Mouse (Mus musculus): ENCODE measurements at regions not wholly inside any gene's neighbourhood (a gene's known extent, or its start where the extent isn't known, plus 50 kb on each side); places are given as distances from the start of the nearest gene placed in this dataset.
"Not testable (repeated sequence)": the region's sequence is repeated elsewhere in the genome, so short reads cannot be mapped to it uniquely, and the experiment has no call there.

DNA sequence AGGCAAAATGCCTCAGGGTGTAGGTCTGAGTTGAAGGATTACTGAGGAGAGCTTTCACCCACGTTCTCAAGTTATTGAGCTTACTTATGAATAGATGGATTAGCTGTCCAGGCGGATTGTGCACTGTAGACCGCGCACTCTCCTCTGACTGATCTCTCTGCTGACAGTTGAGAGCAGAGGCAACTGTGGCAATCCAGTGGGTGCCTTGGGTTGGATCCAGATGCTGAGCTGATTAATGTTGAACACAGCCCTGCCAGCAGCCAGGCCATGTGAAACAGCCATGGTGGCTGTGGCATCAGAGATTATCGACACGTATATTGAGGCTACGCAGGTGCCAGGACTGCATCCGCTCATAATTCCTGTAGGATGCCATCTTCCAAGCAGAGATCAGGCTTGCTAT, 53.6 kb downstream of the Gm10320 start:
- WGBS = 73% methylated on average over 8 of the region's 8 CpGs
- no peaks in the 10 kb centered on the region for H3K9me3 ChIP-seq (ENCODE audit: control insufficient read depth, low read length)
- DNase-seq = no peak

DNA sequence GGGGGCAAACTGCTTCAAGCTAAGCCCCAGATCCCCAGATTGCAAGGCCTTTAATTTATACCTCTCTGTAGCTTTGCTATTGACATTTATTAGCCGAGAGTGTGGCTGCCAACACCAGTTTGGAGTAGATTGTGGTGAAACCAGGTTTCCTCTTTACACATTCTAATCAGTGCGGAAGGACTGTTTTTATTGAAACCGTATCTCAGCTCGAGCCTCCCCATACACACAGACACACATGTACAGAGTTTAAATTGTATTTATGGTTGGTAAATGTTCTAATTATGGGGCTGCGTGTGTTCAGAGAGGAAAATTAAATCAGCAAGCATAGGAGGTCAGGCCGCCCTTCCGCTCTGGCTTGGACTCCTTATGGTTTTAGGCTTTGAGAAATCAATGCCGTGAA, 54.8 kb downstream of the Gm10320 start:
- H3K9me3 ChIP-seq (ENCODE audit: control insufficient read depth, low read length) = no peaks in the 10 kb centered on the region
- no peaks in the 10 kb centered on the region for H3K27me3 ChIP-seq (ENCODE audit: control insufficient read depth, insufficient read depth, low read length)
- no peak overlapping the region for H3K27ac ChIP-seq (replicated peaks; ENCODE audit: low read depth, low read length)
- no peak for ATAC-seq (ENCODE audit: low FRiP score, low TSS enrichment)
- no peak for DNase-seq
- no peaks in the 10 kb centered on the region for H3K4me1 ChIP-seq (ENCODE audit: control insufficient read depth, insufficient read depth, low read length)
- no peak overlapping the region for H3K4me3 ChIP-seq (replicated peaks; ENCODE audit: low read depth, low read length)
- H3K9ac ChIP-seq (replicated peaks; ENCODE audit: low read length) = no peak overlapping the region
- no peak overlapping the region for H3K4me2 ChIP-seq (ENCODE audit: low read length)
- H3K36me3 ChIP-seq (ENCODE audit: control insufficient read depth, insufficient read depth, low read length) = no peaks in the 10 kb centered on the region
- 74% methylated on average over 8 of the region's 8 CpGs for WGBS

More for the DNA sequence above, 53.6 kb downstream of the Gm10320 start:
- no peak for ATAC-seq (ENCODE audit: low FRiP score, low TSS enrichment)
- H3K27me3 ChIP-seq (ENCODE audit: control insufficient read depth, insufficient read depth, low read length) = no peaks in the 10 kb centered on the region
- no peak overlapping the region for H3K4me3 ChIP-seq (replicated peaks; ENCODE audit: low read depth, low read length)
- no peaks in the 10 kb centered on the region for H3K36me3 ChIP-seq (ENCODE audit: control insufficient read depth, insufficient read depth, low read length)
- H3K4me2 ChIP-seq (ENCODE audit: low read length) = no peak overlapping the region
- H3K9ac ChIP-seq (replicated peaks; ENCODE audit: low read length) = no peak overlapping the region
- no peaks in the 10 kb centered on the region for H3K4me1 ChIP-seq (ENCODE audit: control insufficient read depth, insufficient read depth, low read length)
- no peak overlapping the region for H3K27ac ChIP-seq (replicated peaks; ENCODE audit: low read depth, low read length)

DNA sequence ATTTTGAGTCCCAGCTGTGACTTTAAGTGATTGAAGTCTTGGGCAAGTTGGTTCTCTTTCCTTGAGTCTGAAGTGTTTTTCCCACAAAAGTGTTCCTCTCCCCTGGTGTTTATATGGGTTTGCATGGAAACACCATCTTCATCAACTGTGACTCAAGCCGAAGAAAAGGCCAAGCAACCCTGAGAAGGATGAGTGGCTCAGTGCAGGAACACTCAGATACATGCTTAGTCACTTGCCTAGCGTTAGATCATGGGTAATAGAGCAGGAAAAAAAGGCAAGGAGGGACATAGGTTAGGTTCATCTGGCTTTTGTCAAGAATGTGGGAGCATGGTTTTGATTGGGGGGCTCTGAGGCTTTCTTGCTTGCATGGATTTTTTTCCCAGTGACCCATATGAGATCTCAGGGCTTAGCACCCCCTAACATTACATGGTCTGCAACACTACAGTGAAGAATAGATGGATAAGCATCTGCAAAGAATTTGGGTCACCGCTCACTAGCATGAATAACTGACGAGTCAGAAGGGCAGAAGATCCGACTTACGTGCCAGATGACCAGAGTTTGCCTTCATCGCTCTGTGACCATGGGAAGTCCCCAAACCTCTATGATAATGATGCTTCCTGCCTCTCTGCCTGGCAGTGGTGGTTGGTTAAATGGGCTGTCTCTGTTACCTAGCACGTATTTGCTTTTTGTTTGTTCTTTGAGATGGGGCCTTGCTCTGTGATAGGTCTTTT, 56.4 kb downstream of the Gm10320 start:
- Histone ChIP-seq H3K27ac (replicated peaks; ENCODE audit: low read depth, low read length) (no peak overlapping the region), H3K36me3 (ENCODE audit: control insufficient read depth, insufficient read depth, low read length) (no peaks in the 10 kb centered on the region), H3K9me3 (ENCODE audit: control insufficient read depth, low read length) (no peaks in the 10 kb centered on the region), H3K9ac (replicated peaks; ENCODE audit: low read length) (no peak overlapping the region), H3K4me1 (ENCODE audit: control insufficient read depth, insufficient read depth, low read length) (no peaks in the 10 kb centered on the region), H3K4me3 (replicated peaks; ENCODE audit: low read depth, low read length) (no peak overlapping the region), H3K4me2 (ENCODE audit: low read length) (no peak overlapping the region), H3K27me3 (ENCODE audit: control insufficient read depth, insufficient read depth, low read length) (peaks cover 2% of the 10 kb centered on the region; the same call in 1 of the 2 replicates)
- DNase-seq = no peak
- 97% methylated on average over 8 of the region's 8 CpGs for WGBS
- ATAC-seq (ENCODE audit: low FRiP score, low TSS enrichment) = no peak

DNA sequence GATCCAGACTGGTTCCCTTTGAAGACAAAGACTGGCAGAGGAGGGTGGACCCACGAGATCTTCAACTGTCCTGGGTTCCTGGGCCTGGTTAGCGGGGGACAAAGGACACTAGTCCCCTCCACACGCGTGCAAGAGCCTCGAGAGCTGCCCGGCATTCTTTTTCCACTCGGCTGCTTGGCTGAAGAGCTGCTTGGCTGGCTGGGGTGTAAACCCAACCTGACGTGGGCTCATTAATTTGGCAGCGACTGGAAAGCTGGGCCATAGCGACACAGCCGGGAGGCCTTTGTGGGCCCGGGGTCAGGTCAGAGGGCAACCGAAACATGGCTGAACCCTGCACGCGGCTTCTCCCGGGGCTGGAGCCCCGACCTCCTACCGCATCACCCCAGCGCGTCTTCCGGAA, 62.0 kb downstream of the Gm10320 start:
- WGBS = 20% methylated on average over 21 of the region's 21 CpGs
- H3K4me3 ChIP-seq (replicated peaks; ENCODE audit: low read depth, low read length) = no peak overlapping the region
- H3K36me3 ChIP-seq (ENCODE audit: control insufficient read depth, insufficient read depth, low read length) = no peaks in the 10 kb centered on the region
- H3K9ac ChIP-seq (replicated peaks; ENCODE audit: low read length) = no peak overlapping the region
- no peak for DNase-seq
- H3K4me2 ChIP-seq (ENCODE audit: low read length) = no peak overlapping the region
- H3K27me3 ChIP-seq (ENCODE audit: control insufficient read depth, insufficient read depth, low read length) = peaks cover 15% of the 10 kb centered on the region; the same call in 1 of the 2 replicates
- peaks cover 4% of the 10 kb centered on the region; the same call in 1 of the 2 replicates for H3K4me1 ChIP-seq (ENCODE audit: control insufficient read depth, insufficient read depth, low read length)
- no peak for ATAC-seq (ENCODE audit: low FRiP score, low TSS enrichment)
- H3K9me3 ChIP-seq (ENCODE audit: control insufficient read depth, low read length) = no peaks in the 10 kb centered on the region
- H3K27ac ChIP-seq (replicated peaks; ENCODE audit: low read depth, low read length) = no peak overlapping the region

DNA sequence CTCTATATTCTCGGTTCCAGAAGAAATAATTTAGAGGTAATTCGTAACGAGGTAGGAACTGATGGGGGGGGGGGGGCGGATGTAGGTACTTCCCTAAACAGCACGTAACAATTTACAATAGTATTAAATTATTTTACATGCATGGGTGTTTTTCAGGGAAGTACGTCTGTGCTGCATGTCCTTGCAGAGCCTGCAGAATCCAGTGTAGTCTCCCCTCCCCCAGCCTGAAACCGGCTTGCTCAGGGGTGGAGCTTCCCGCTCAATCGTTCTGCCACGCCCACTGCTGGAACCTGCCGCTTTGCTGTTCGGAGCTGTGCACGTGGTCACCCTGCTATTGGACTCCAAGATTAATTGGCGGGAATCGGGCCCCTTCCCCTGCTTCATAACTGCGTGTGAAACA, 64.1 kb downstream of the Gm10320 start:
- Histone ChIP-seq H3K27me3 (ENCODE audit: control insufficient read depth, insufficient read depth, low read length) (peaks cover 15% of the 10 kb centered on the region; the same call in 1 of the 2 replicates), H3K4me2 (ENCODE audit: low read length) (peak overlapping the region; percentile 45), H3K4me3 (replicated peaks; ENCODE audit: low read depth, low read length) (peak overlapping the region; percentile 18; the same call in 1 of the 2 replicates), H3K9ac (replicated peaks; ENCODE audit: low read length) (peak overlapping the region; percentile 34; the same call in 1 of the 2 replicates)
- not testable (repeated sequence) for H3K4me1 ChIP-seq (ENCODE audit: control insufficient read depth, insufficient read depth, low read length); H3K9me3 ChIP-seq (ENCODE audit: control insufficient read depth, low read length); H3K27ac ChIP-seq (replicated peaks; ENCODE audit: low read depth, low read length); H3K36me3 ChIP-seq (ENCODE audit: control insufficient read depth, insufficient read depth, low read length); ATAC-seq (ENCODE audit: low FRiP score, low TSS enrichment)
- 10% methylated on average over 16 of the region's 16 CpGs for WGBS
- peak; percentile 60 for DNase-seq

DNA sequence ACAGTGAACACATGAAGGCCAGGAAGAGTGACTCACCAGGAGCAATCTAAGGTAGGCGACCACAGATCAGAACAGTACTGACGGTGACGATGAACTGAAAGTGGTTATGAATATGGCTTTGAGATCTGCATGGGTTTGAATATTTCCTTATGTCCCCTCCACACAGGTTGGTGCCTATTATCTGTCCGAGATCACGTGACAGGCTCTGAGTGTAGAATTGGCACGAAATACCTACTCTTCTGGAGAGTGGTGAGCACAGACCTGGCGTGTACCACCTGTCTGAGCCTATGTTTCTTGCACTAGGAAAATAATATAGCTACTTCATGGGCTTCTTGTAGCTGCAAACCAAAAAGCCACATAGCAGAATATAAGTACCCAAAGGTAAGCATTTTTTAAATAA, 66.8 kb downstream of the Gm10320 start:
- no peak overlapping the region for H3K4me3 ChIP-seq (replicated peaks; ENCODE audit: low read depth, low read length)
- peaks cover 10% of the 10 kb centered on the region; the same call in 1 of the 2 replicates for H3K27me3 ChIP-seq (ENCODE audit: control insufficient read depth, insufficient read depth, low read length)
- H3K4me2 ChIP-seq (ENCODE audit: low read length) = no peak overlapping the region
- H3K9me3 ChIP-seq (ENCODE audit: control insufficient read depth, low read length) = no peaks in the 10 kb centered on the region
- H3K36me3 ChIP-seq (ENCODE audit: control insufficient read depth, insufficient read depth, low read length) = no peaks in the 10 kb centered on the region
- H3K27ac ChIP-seq (replicated peaks; ENCODE audit: low read depth, low read length) = no peak overlapping the region
- DNase-seq = no peak
- ATAC-seq (ENCODE audit: low FRiP score, low TSS enrichment) = no peak
- H3K9ac ChIP-seq (replicated peaks; ENCODE audit: low read length) = no peak overlapping the region
- H3K4me1 ChIP-seq (ENCODE audit: control insufficient read depth, insufficient read depth, low read length) = peaks cover 4% of the 10 kb centered on the region; the same call in 1 of the 2 replicates
- WGBS = 92% methylated on average over 7 of the region's 7 CpGs

DNA sequence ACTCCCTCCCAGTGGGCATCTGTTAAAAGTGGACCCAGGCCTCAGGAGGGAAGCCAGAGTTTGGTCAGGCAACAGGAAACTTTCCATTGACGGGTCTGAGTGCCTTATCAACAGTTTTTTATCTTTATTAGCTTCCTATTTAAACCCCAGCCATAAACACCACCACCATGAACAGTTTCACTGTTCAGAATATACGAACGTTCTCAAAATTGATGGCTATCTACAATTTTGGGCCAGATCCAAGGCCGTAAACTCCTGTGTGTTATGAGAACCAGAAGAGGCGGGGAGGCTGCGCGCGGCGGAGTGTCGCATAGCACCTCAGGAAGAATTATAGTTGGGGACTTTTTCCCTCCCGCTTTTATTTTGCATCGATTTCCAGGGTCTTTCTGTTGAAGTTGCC, 67.8 kb downstream of the Gm10320 start:
- Histone ChIP-seq H3K4me2 (ENCODE audit: low read length) (no peak overlapping the region), H3K4me1 (ENCODE audit: control insufficient read depth, insufficient read depth, low read length) (peaks cover 4% of the 10 kb centered on the region; the same call in 1 of the 2 replicates), H3K27ac (replicated peaks; ENCODE audit: low read depth, low read length) (no peak overlapping the region), H3K9ac (replicated peaks; ENCODE audit: low read length) (no peak overlapping the region), H3K27me3 (ENCODE audit: control insufficient read depth, insufficient read depth, low read length) (0 out of 2 replicates have a peak, but pooled peaks cover 4% of the 10 kb centered on the region), H3K36me3 (ENCODE audit: control insufficient read depth, insufficient read depth, low read length) (no peaks in the 10 kb centered on the region), H3K9me3 (ENCODE audit: control insufficient read depth, low read length) (no peaks in the 10 kb centered on the region), H3K4me3 (replicated peaks; ENCODE audit: low read depth, low read length) (no peak overlapping the region)
- DNase-seq (no peak), ATAC-seq (ENCODE audit: low FRiP score, low TSS enrichment) (no peak)
- 94% methylated on average over 12 of the region's 12 CpGs for WGBS

DNA sequence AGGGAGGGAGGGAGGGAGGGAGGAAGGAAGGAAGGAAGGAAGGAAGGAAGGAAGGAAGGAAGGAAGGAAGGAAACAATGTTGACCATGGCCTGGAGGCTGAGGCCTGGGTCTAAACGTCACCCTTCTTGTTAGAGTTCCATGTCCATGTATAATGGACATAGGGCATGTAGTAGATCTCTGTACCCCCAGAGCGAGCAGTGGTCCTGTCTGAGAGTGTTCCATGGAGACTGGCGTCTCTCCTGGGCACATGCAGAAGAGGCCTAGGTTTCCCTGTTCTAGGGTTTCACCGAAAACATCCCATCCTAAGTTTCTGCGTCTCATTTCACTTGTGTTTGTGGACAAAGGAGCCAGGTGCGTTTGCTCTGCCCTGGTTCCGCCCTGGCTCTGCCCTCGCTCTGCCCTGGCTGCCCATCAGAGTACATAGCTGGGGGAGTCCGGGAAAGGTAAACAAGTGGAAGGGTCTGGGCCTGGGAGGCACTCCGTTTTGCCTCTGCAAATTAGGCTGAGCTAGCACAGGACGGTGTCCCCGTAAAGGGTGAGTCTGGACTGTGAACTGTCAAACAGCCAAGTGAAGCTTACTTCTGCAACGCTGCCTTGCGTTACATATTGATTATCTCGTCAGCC, 66.5 kb downstream of the Foxd1 start:
- 82% methylated on average over 15 of the region's 15 CpGs for WGBS
- Histone ChIP-seq H3K4me3 (replicated peaks; ENCODE audit: low read depth, low read length) (no peak overlapping the region), H3K27ac (replicated peaks; ENCODE audit: low read depth, low read length) (no peak overlapping the region), H3K27me3 (ENCODE audit: control insufficient read depth, insufficient read depth, low read length) (no peaks in the 10 kb centered on the region), H3K4me2 (ENCODE audit: low read length) (no peak overlapping the region), H3K36me3 (ENCODE audit: control insufficient read depth, insufficient read depth, low read length) (no peaks in the 10 kb centered on the region), H3K4me1 (ENCODE audit: control insufficient read depth, insufficient read depth, low read length) (no peaks in the 10 kb centered on the region), H3K9ac (replicated peaks; ENCODE audit: low read length) (no peak overlapping the region), H3K9me3 (ENCODE audit: control insufficient read depth, low read length) (no peaks in the 10 kb centered on the region)
- no peak for ATAC-seq (ENCODE audit: low FRiP score, low TSS enrichment)
- no peak for DNase-seq

DNA sequence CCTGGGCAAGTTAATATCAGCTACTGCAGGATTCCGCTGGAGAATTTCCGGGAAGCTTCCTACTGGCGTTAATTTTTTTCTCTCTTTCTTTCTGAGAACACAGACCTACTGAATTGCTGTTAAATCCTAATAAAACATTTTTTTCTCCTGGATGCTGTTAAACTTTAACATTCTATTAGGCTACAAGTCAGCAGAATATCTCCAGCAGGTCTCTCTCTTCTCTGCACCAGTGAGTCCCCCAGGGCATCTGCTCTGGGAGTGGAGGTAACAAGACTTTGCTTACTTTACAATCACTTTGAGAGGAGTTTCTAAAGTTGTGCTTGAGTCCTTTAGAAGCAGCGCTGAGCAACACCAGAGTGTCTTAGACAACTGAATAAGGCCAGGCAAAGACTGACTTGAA, 63.7 kb downstream of the Foxd1 start:
- no peaks in the 10 kb centered on the region for H3K4me1 ChIP-seq (ENCODE audit: control insufficient read depth, insufficient read depth, low read length)
- no peak for DNase-seq
- no peaks in the 10 kb centered on the region for H3K9me3 ChIP-seq (ENCODE audit: control insufficient read depth, low read length)
- no peak for ATAC-seq (ENCODE audit: low FRiP score, low TSS enrichment)
- H3K9ac ChIP-seq (replicated peaks; ENCODE audit: low read length) = no peak overlapping the region
- no peak overlapping the region for H3K27ac ChIP-seq (replicated peaks; ENCODE audit: low read depth, low read length)
- no peak overlapping the region for H3K4me3 ChIP-seq (replicated peaks; ENCODE audit: low read depth, low read length)
- no peaks in the 10 kb centered on the region for H3K27me3 ChIP-seq (ENCODE audit: control insufficient read depth, insufficient read depth, low read length)
- H3K4me2 ChIP-seq (ENCODE audit: low read length) = no peak overlapping the region
- H3K36me3 ChIP-seq (ENCODE audit: control insufficient read depth, insufficient read depth, low read length) = no peaks in the 10 kb centered on the region
- 95% methylated on average over 4 of the region's 4 CpGs for WGBS
